Mouse (Mus musculus): ENCODE results near the gene Nmbr.

- TF ChIP-seq GATA1 (IDR thresholded peaks at IDR 0.05; ENCODE audit: low read length) (no peak), TAL1 (IDR thresholded peaks at IDR 0.05; ENCODE audit: low read length) (no peak)
Observed at GRCm38 (mm10) chr10:14725671-14726070, 20.3 kb downstream of the Nmbr start.

Data from erythroblast, embryonic 14.5 days (primary cell).